Mouse (Mus musculus): ENCODE data around the gene Ofcc1. TPM values are rescaled to one million over a fixed set of nuclear protein-coding genes. Genes with fewer than 3 reads are reported as not detected.

The Ofcc1 gene
- polyA plus RNA-seq, 1 experiment = not detected

GRCm38 (mm10) chr13:40290846-40291245 lies 70.4 kb downstream of the Ofcc1 start:
- H3K4me2 ChIP-seq (ENCODE audit: low read depth) = no peak overlapping the region
- no peaks in the 10 kb centered on the region for H3K36me3 ChIP-seq (ENCODE audit: control insufficient read depth, insufficient read depth)
- H3K27me3 ChIP-seq (ENCODE audit: control insufficient read depth, insufficient read depth, insufficient read length) = no peaks in the 10 kb centered on the region
- no peak overlapping the region for H3ac ChIP-seq (ENCODE audit: control insufficient read depth, insufficient read length)
- TF ChIP-seq REST (IDR thresholded peaks at IDR 0.05; ENCODE audit: insufficient read depth, insufficient read length) (no peak), MYOD1 (IDR thresholded peaks at IDR 0.05; ENCODE audit: control insufficient read depth in 1 of 3, insufficient read length in 2 of 3, low read depth in 2 of 3) (no peak), POLR2A (IDR thresholded peaks at IDR 0.05; ENCODE audit: insufficient read length, low read depth) (no peak), TCF3 (IDR thresholded peaks at IDR 0.05; ENCODE audit: insufficient read length, low read depth) (no peak), POLR2AphosphoS2 (IDR thresholded peaks at IDR 0.05; ENCODE audit: insufficient read length, low read depth) (no peak), CEBPB (IDR thresholded peaks at IDR 0.05; ENCODE audit: insufficient read depth, poor library complexity, severe bottlenecking) (no peak), TCF12 (IDR thresholded peaks at IDR 0.05; ENCODE audit: insufficient read depth, poor library complexity, severe bottlenecking) (no peak), E2F4 (IDR thresholded peaks at IDR 0.05; ENCODE audit: insufficient read depth) (no peak), SRF (IDR thresholded peaks at IDR 0.05; ENCODE audit: control insufficient read depth, insufficient read length, low read depth) (no peak), USF1 (IDR thresholded peaks at IDR 0.05; ENCODE audit: low read depth) (no peak), MAX (IDR thresholded peaks at IDR 0.05; ENCODE audit: low read depth) (no peak), MYOG (IDR thresholded peaks at IDR 0.05; ENCODE audit: control insufficient read depth in 1 of 3, insufficient read depth in 1 of 3, insufficient read length in 2 of 3, low read depth in 2 of 3) (no peak)
- no peak overlapping the region for H3K4me3 ChIP-seq
- no peaks in the 10 kb centered on the region for H3K79me2 ChIP-seq (ENCODE audit: control insufficient read depth, insufficient read depth)

- no peak overlapping the region for H3K4me3 ChIP-seq
- no peak overlapping the region for H3K4me2 ChIP-seq (ENCODE audit: low read depth)
- H3K79me2 ChIP-seq (ENCODE audit: control insufficient read depth, insufficient read depth) = no peaks in the 10 kb centered on the region
- H3K36me3 ChIP-seq (ENCODE audit: control insufficient read depth, insufficient read depth) = no peaks in the 10 kb centered on the region
- H3K27me3 ChIP-seq (ENCODE audit: control insufficient read depth, insufficient read depth, insufficient read length) = no peaks in the 10 kb centered on the region
- TF ChIP-seq MAX (IDR thresholded peaks at IDR 0.05; ENCODE audit: low read depth) (no peak), USF1 (IDR thresholded peaks at IDR 0.05; ENCODE audit: low read depth) (no peak), POLR2AphosphoS2 (IDR thresholded peaks at IDR 0.05; ENCODE audit: insufficient read length, low read depth) (no peak), REST (IDR thresholded peaks at IDR 0.05; ENCODE audit: insufficient read depth, insufficient read length) (no peak), MYOD1 (IDR thresholded peaks at IDR 0.05; ENCODE audit: control insufficient read depth in 1 of 3, insufficient read length in 2 of 3, low read depth in 2 of 3) (no peak), E2F4 (IDR thresholded peaks at IDR 0.05; ENCODE audit: insufficient read depth) (no peak), TCF12 (IDR thresholded peaks at IDR 0.05; ENCODE audit: insufficient read depth, poor library complexity, severe bottlenecking) (no peak), POLR2A (IDR thresholded peaks at IDR 0.05; ENCODE audit: insufficient read length, low read depth) (no peak), MYOG (IDR thresholded peaks at IDR 0.05; ENCODE audit: control insufficient read depth in 1 of 3, insufficient read depth in 1 of 3, insufficient read length in 2 of 3, low read depth in 2 of 3) (no peak), SRF (IDR thresholded peaks at IDR 0.05; ENCODE audit: control insufficient read depth, insufficient read length, low read depth) (no peak), TCF3 (IDR thresholded peaks at IDR 0.05; ENCODE audit: insufficient read length, low read depth) (no peak), CEBPB (IDR thresholded peaks at IDR 0.05; ENCODE audit: insufficient read depth, poor library complexity, severe bottlenecking) (no peak)
- H3ac ChIP-seq (ENCODE audit: control insufficient read depth, insufficient read length) = no peak overlapping the region
Measured at GRCm38 (mm10) chr13:40288650-40289049, 72.6 kb downstream of the Ofcc1 start.

GRCm38 (mm10) chr13:40287266-40288002 lies 73.8 kb downstream of the Ofcc1 start:
- H3K27me3 ChIP-seq (ENCODE audit: control insufficient read depth, insufficient read depth, insufficient read length) = no peaks in the 10 kb centered on the region
- H3ac ChIP-seq (ENCODE audit: control insufficient read depth, insufficient read length) = no peak overlapping the region
- no peak for TF ChIP-seq REST (IDR thresholded peaks at IDR 0.05; ENCODE audit: insufficient read depth, insufficient read length)
- no peak for TF ChIP-seq USF1 (IDR thresholded peaks at IDR 0.05; ENCODE audit: low read depth)
- no peak for TF ChIP-seq TCF12 (IDR thresholded peaks at IDR 0.05; ENCODE audit: insufficient read depth, poor library complexity, severe bottlenecking)
- no peak for TF ChIP-seq SRF (IDR thresholded peaks at IDR 0.05; ENCODE audit: control insufficient read depth, insufficient read length, low read depth)
- no peak for TF ChIP-seq CEBPB (IDR thresholded peaks at IDR 0.05; ENCODE audit: insufficient read depth, poor library complexity, severe bottlenecking)
- no peak for TF ChIP-seq MAX (IDR thresholded peaks at IDR 0.05; ENCODE audit: low read depth)
- TF ChIP-seq POLR2AphosphoS2 (IDR thresholded peaks at IDR 0.05; ENCODE audit: insufficient read length, low read depth) = no peak
- no peak for TF ChIP-seq TCF3 (IDR thresholded peaks at IDR 0.05; ENCODE audit: insufficient read length, low read depth)
- TF ChIP-seq MYOD1 (IDR thresholded peaks at IDR 0.05; ENCODE audit: control insufficient read depth in 1 of 3, insufficient read length in 2 of 3, low read depth in 2 of 3) = no peak
- no peak for TF ChIP-seq POLR2A (IDR thresholded peaks at IDR 0.05; ENCODE audit: insufficient read length, low read depth)
- no peak for TF ChIP-seq MYOG (IDR thresholded peaks at IDR 0.05; ENCODE audit: control insufficient read depth in 1 of 3, insufficient read depth in 1 of 3, insufficient read length in 2 of 3, low read depth in 2 of 3)
- no peak for TF ChIP-seq E2F4 (IDR thresholded peaks at IDR 0.05; ENCODE audit: insufficient read depth)
- no peak overlapping the region for H3K4me3 ChIP-seq
- no peaks in the 10 kb centered on the region for H3K36me3 ChIP-seq (ENCODE audit: control insufficient read depth, insufficient read depth)
- H3K79me2 ChIP-seq (ENCODE audit: control insufficient read depth, insufficient read depth) = no peaks in the 10 kb centered on the region
- no peak overlapping the region for H3K4me2 ChIP-seq (ENCODE audit: low read depth)

- no peaks in the 10 kb centered on the region for H3K27me3 ChIP-seq (ENCODE audit: control insufficient read depth, insufficient read depth, insufficient read length)
- no peak overlapping the region for H3K4me3 ChIP-seq
- H3K36me3 ChIP-seq (ENCODE audit: control insufficient read depth, insufficient read depth) = no peaks in the 10 kb centered on the region
- H3K79me2 ChIP-seq (ENCODE audit: control insufficient read depth, insufficient read depth) = no peaks in the 10 kb centered on the region
- TF ChIP-seq MYOD1 (IDR thresholded peaks at IDR 0.05; ENCODE audit: control insufficient read depth in 1 of 3, insufficient read length in 2 of 3, low read depth in 2 of 3) (no peak), MAX (IDR thresholded peaks at IDR 0.05; ENCODE audit: low read depth) (no peak), CEBPB (IDR thresholded peaks at IDR 0.05; ENCODE audit: insufficient read depth, poor library complexity, severe bottlenecking) (no peak), POLR2A (IDR thresholded peaks at IDR 0.05; ENCODE audit: insufficient read length, low read depth) (no peak), USF1 (IDR thresholded peaks at IDR 0.05; ENCODE audit: low read depth) (no peak), TCF3 (IDR thresholded peaks at IDR 0.05; ENCODE audit: insufficient read length, low read depth) (no peak), POLR2AphosphoS2 (IDR thresholded peaks at IDR 0.05; ENCODE audit: insufficient read length, low read depth) (no peak), REST (IDR thresholded peaks at IDR 0.05; ENCODE audit: insufficient read depth, insufficient read length) (no peak), E2F4 (IDR thresholded peaks at IDR 0.05; ENCODE audit: insufficient read depth) (no peak)
- H3ac ChIP-seq (ENCODE audit: control insufficient read depth, insufficient read length) = no peak overlapping the region
- H3K4me2 ChIP-seq (ENCODE audit: low read depth) = no peak overlapping the region
Measured at GRCm38 (mm10) chr13:40285234-40285791, 75.9 kb downstream of the Ofcc1 start.

Data from myocyte (in vitro differentiated cells).